Mouse (Mus musculus): ENCODE measurements around the gene Map2k4.

DNA sequence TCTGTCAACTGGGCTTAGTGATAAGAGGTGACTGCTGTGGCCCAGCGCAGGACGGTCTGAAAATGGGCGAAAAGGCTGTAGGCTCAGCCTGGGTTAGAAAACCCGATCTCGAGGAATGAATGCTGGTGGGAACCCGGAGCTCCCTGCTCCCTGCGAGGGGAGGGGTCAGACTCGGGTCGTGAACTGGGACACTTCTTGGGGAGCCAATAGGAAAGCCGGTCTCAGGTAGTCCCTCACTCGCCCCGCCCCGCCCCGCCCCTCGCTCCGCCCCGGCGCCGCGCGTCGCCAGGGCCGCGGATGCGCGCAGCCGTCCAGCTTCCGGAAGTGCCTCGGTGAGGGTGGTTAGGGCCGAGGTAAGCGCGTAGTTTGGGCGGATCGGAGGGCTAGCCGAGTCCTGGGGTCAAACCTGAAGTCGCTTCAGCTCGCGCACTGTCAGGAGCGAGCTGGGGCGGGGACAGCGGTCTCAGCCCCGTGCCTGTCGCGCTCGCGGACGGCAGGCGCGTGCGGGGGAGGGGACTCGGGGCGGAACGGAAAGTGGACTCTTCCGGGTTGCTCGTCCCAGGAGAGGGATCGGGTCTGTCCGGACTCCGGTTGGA lies 18.9 kb upstream of the Map2k4 start, which contains the start of gene Zkscan6:
- TF ChIP-seq CTCF (IDR thresholded peaks at IDR 0.05; ENCODE audit: control insufficient read depth, insufficient read depth, low read length) (no peak), POLR2A (IDR thresholded peaks at IDR 0.05; ENCODE audit: borderline replicate concordance, control insufficient read depth, low read depth, low read length) (peak; percentile 84; the same call in 1 of the 2 replicates)
